9 mouse cellular contexts compared by ENCODE assay signal in genomic region chr11:46310647-46311063, GRCm38 (mm10). TPM values are rescaled to one million over a fixed set of nuclear protein-coding genes. Genes with fewer than 3 reads are reported as not detected.
DNase-seq lines count a peak whose midpoint lies in the region; ATAC-seq and TF ChIP-seq lines count a peak whose summit lies in the region.
"Had no signal": no experiment of that assay in that cellular context is flagged by ENCODE, and none has a peak within 500 bp of the region (broad histone marks: within the 10 kb centered on the region; RNA-seq: fewer than 3 reads in every experiment).

No protein-coding gene starts in this region.

- H3K9me3 ChIP-seq in heart, embryonic 16.5 days (replicated peaks; ENCODE audit: control insufficient read depth, low read length) = no peaks in the 10 kb centered on the region
- H3K9me3 ChIP-seq in heart, embryonic 10.5 days = no peaks in the 10 kb centered on the region
- H3K9me3 ChIP-seq in CH12.LX (replicated peaks; ENCODE audit: low read length) = no peaks in the 10 kb centered on the region
- no peaks in the 10 kb centered on the region for H3K9me3 ChIP-seq in hindbrain, embryonic 10.5 days
- H3K9me3 ChIP-seq in midbrain, embryonic 12.5 days = no peaks in the 10 kb centered on the region

- peaks cover 60% of the 10 kb centered on the region for H3K79me2 ChIP-seq in CH12.LX (replicated peaks; ENCODE audit: control insufficient read depth, extremely low read depth, insufficient read depth, poor library complexity, severe bottlenecking)

- no peak overlapping the region for H3K9ac ChIP-seq in heart, embryonic 16.5 days (ENCODE audit: low read length)
- H3K9ac ChIP-seq in CH12.LX (ENCODE audit: insufficient read depth, low read depth) = peak overlapping the region; percentile 90
- H3K9ac ChIP-seq in midbrain, embryonic 12.5 days (replicated peaks) = peak overlapping the region; percentile 90

- dilution Hi-C loops in CH12.LX (cut with MboI; ENCODE audit: extremely low pct_ligation_motif_present, extremely low pct_unique_long_range_greater_than_20kb, low sequenced_read_pairs) = no loop called here

- in situ Hi-C loops in CH12.LX (cut with MboI; ENCODE audit: low pct_ligation_motif_present, low pct_unique_long_range_greater_than_20kb, low sequenced_read_pairs) = loop anchor here (5.0 kb wide), 1 partner anchor 33 kb away; no protein-coding TSS in a partner anchor

- peaks cover 12% of the 10 kb centered on the region; the same call in 1 of the 2 replicates for H3K4me1 ChIP-seq in heart, embryonic 16.5 days (ENCODE audit: control insufficient read depth, insufficient read depth, low read length)
- peaks cover 16% of the 10 kb centered on the region for H3K4me1 ChIP-seq in heart, embryonic 10.5 days
- H3K4me1 ChIP-seq in CH12.LX (ENCODE audit: control insufficient read depth in 1 of 2, insufficient read depth in 2 of 2) = peaks cover 20 to 43% of the 10 kb centered on the region in 2 experiments
- H3K4me1 ChIP-seq in hindbrain, embryonic 10.5 days (replicated peaks) = peaks cover 40% of the 10 kb centered on the region
- peaks cover 34% of the 10 kb centered on the region for H3K4me1 ChIP-seq in midbrain, embryonic 12.5 days

- H3K4me3 ChIP-seq in heart, embryonic 16.5 days (ENCODE audit: low read length) = peak overlapping the region; percentile 87; the same call in 1 of the 2 replicates
- H3K4me3 ChIP-seq in heart, embryonic 10.5 days = no peak overlapping the region
- H3K4me3 ChIP-seq in CH12.LX (replicated peaks in 1 of 3; ENCODE audit: low read depth in 2 of 3, low read length in 2 of 3, poor library complexity in 1 of 3) = peak overlapping the region; percentile 89 to 96 (median 94)
- peak overlapping the region; percentile 91 for H3K4me3 ChIP-seq in hindbrain, embryonic 10.5 days
- H3K4me3 ChIP-seq in midbrain, embryonic 12.5 days = peak overlapping the region; percentile 90

- DNase-seq in heart, embryonic 10.5 days (ENCODE audit: low spot score) = no peak
- no peak for DNase-seq in CH12.LX (ENCODE audit: extremely low read depth)
- DNase-seq in hindbrain, embryonic 10.5 days (ENCODE audit: low spot score) = no peak
- no peak for DNase-seq in layer of hippocampus, adult 9-10 months (ENCODE audit: low spot score)
- no peak for DNase-seq in thymus, postnatal 14 days
- no peak for DNase-seq in cerebellum, adult 11 months
- DNase-seq: layer of hippocampus, postnatal 36 days had no signal

- no peaks in the 10 kb centered on the region for H3K27me3 ChIP-seq in heart, embryonic 16.5 days (ENCODE audit: control insufficient read depth, insufficient read depth, low read length)
- H3K27me3 ChIP-seq in heart, embryonic 10.5 days (ENCODE audit: insufficient read depth, poor library complexity, severe bottlenecking) = peaks cover 32% of the 10 kb centered on the region
- H3K27me3 ChIP-seq in CH12.LX (replicated peaks) = peaks cover 3% of the 10 kb centered on the region
- H3K27me3 ChIP-seq in hindbrain, embryonic 10.5 days (ENCODE audit: insufficient read depth, poor library complexity, severe bottlenecking) = no peaks in the 10 kb centered on the region
- H3K27me3 ChIP-seq in midbrain, embryonic 12.5 days = 0 out of 2 replicates have a peak, but pooled peaks cover 9% of the 10 kb centered on the region

- peak overlapping the region; percentile 97; the same call in 1 of the 2 replicates for H3K4me2 ChIP-seq in heart, embryonic 16.5 days (ENCODE audit: low read depth, low read length)
- peak overlapping the region; percentile 85 for H3K4me2 ChIP-seq in CH12.LX (ENCODE audit: insufficient read depth, low read depth, poor library complexity, severe bottlenecking)
- H3K4me2 ChIP-seq in midbrain, embryonic 12.5 days (replicated peaks) = peak overlapping the region; percentile 91

- no peak for TF ChIP-seq CTCF in CH12.LX (conservative IDR thresholded peaks at IDR 0.05 in 1 of 2, IDR thresholded peaks at IDR 0.05 in 1 of 2; ENCODE audit: low read depth in 2 of 2, low read length in 2 of 2)

- TF ChIP-seq POLR2A in CH12.LX (IDR thresholded peaks at IDR 0.05; ENCODE audit: low read depth, low read length) = no peak

- H3K36me3 ChIP-seq in heart, embryonic 16.5 days (ENCODE audit: control insufficient read depth, insufficient read depth) = no peaks in the 10 kb centered on the region
- no peaks in the 10 kb centered on the region for H3K36me3 ChIP-seq in heart, embryonic 10.5 days
- peaks cover 3 to 16% of the 10 kb centered on the region in 2 experiments for H3K36me3 ChIP-seq in CH12.LX (replicated peaks in 1 of 2; ENCODE audit: control insufficient read depth in 1 of 2, insufficient read depth in 1 of 2, low read length in 1 of 2)
- H3K36me3 ChIP-seq in hindbrain, embryonic 10.5 days = no peaks in the 10 kb centered on the region
- no peaks in the 10 kb centered on the region for H3K36me3 ChIP-seq in midbrain, embryonic 12.5 days

- 69% methylated on average over 5 of the region's 5 CpGs for WGBS in heart, embryonic 16.5 days
- 68% methylated on average over 5 of the region's 5 CpGs for WGBS in heart, embryonic 10.5 days
- 70% methylated on average over 5 of the region's 5 CpGs for WGBS in hindbrain, embryonic 10.5 days
- WGBS in midbrain, embryonic 12.5 days = 55% methylated on average over 5 of the region's 5 CpGs

- H3K27ac ChIP-seq in heart, embryonic 16.5 days (ENCODE audit: low read length) = no peak overlapping the region
- no peak overlapping the region for H3K27ac ChIP-seq in heart, embryonic 10.5 days
- H3K27ac ChIP-seq in CH12.LX (ENCODE audit: insufficient read depth, low read depth) = peak overlapping the region; percentile 97
- peak overlapping the region; percentile 93 for H3K27ac ChIP-seq in hindbrain, embryonic 10.5 days
- H3K27ac ChIP-seq in midbrain, embryonic 12.5 days (replicated peaks) = peak overlapping the region; percentile 86

- no peak for TF ChIP-seq RAD21 in CH12.LX (IDR thresholded peaks at IDR 0.05; ENCODE audit: low read depth, low read length)

- TF ChIP-seq EP300 in CH12.LX (IDR thresholded peaks at IDR 0.05; ENCODE audit: low read length) = no peak

- no peak for ATAC-seq in heart, embryonic 16.5 days (replicated peaks; ENCODE audit: extremely low read depth, insufficient read depth, low FRiP score)
- ATAC-seq in midbrain, embryonic 12.5 days (ENCODE audit: low FRiP score, low read depth) = no peak

TF ChIP-seq in CH12.LX, 34 proteins besides CTCF, POLR2A, EP300 and RAD21:
- TF ChIP-seq MXI1 (IDR thresholded peaks at IDR 0.05; ENCODE audit: low read depth, low read length) = peak; percentile 39; the same call in 1 of the 2 replicates
- TF ChIP-seq NELFE (IDR thresholded peaks at IDR 0.05; ENCODE audit: low read depth, low read length) = no peak

RNA-seq across cellular contexts. Expression of gene Cyfip2, which starts 2.0 kb away (rescaled TPM):
- 12.5 and 14.8 TPM in 2 replicates for polyA plus RNA-seq in heart, embryonic 16.5 days (2015; fragmentation: Nextera tagmentation; extraction: Ambion mirVana)
- 4.7 and 7.3 TPM in 2 replicates for polyA plus RNA-seq in heart, embryonic 10.5 days (2016; fragmentation: Nextera tagmentation; extraction: Ambion mirVana)
- total RNA-seq in CH12.LX (2012; rRNA removed) (77.6 and 97.6 TPM in 2 replicates), CH12.LX (2014; rRNA removed) (36.1 and 40.7 TPM in 2 replicates)
- 161 and 194 TPM in 2 replicates for polyA plus RNA-seq in CH12.LX (2012; ENCODE audit: insufficient read length, low read depth)
- 31.2 and 46.1 TPM in 2 replicates for polyA plus RNA-seq in hindbrain, embryonic 10.5 days (2016; fragmentation: Nextera tagmentation; extraction: Ambion mirVana)
- 59.1 and 59.5 TPM in 2 replicates for polyA plus RNA-seq in midbrain, embryonic 12.5 days (2016; fragmentation: Nextera tagmentation; extraction: Ambion mirVana)

Comparison
In these comparisons a context has a peak if more than half of its experiments do, and no peak if none do; other contexts are left out.
1. H3K27ac ChIP-seq: peak in CH12.LX (single experiment), hindbrain, embryonic 10.5 days (single experiment) and midbrain, embryonic 12.5 days (single experiment); none in heart, embryonic 16.5 days (single experiment) and heart, embryonic 10.5 days (single experiment).
2. Peak in every context shown above with its lines, with median percentiles within 50 percentile points of each other: H3K4me2 ChIP-seq.